Mouse (Mus musculus): Measurements from ENCODE around the gene Dlgap4.
"Not testable (repeated sequence)": the region's sequence is repeated elsewhere in the genome, so short reads cannot be mapped to it uniquely, and the experiment has no call there.

Gene Dlgap4

DNA sequence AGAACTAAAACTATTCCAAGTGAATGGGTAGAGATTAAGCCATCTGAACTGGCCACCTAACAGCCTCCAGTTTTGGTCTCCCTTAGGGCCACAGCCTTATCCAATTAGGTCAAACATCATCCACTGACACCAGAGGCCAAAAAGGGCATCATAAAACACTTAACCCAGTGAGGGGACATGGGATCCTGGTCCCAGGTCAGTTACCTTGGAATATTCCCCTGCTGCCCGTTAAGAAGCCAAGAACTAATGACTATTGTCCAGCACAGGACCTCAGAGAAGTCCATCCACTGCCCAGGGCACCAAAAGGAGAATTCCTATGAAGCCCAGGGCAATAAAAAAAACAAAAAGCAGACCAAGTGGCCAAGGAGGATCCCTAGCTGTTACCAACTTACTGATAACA lies 175.3 kb downstream of the Dlgap4 start:
- in situ Hi-C loops (cut with MboI, MseI) = loop anchor here (5.0 kb wide), 1 partner anchor 33 kb away; no protein-coding TSS in a partner anchor

DNA sequence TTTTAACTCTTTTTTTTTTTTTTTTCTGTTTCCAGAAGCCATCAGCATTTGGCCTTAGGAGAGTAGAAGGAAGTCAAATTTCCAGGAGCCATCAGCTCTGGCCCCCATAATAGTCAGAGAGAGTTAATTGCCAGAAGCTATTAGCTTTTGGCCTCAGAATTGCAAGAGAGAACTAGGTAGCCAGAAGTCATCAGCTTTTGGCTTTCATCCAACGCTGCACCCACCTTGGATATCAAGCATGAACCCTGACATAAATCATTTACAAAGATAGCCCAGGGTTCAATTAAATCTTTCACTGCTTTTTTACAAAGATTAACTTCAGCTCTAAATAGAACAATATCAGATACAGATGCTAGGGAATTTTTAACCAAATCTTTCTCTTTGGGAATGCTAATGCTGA lies 185.0 kb downstream of the Dlgap4 start:
- in situ Hi-C loops (cut with MboI, MseI) = no loop called here

DNA sequence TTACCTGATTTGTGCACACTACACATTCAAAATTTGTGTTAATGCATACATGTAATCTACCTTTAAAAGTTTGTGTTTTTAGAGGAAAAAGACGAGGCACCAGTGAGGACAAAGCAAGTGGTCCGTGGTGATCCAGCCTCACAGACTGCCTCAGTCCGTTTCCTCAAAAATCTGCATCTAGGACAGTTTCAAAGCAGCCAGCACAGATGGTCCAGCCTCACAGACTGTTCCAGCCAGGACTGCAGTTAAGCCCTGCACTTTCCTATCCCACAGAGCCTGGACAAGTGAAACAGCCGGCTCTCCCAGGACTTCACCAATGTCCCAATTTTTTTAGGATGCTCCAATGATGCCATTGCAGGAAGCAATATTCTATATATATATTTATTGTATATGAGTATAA lies 187.5 kb downstream of the Dlgap4 start:
- in situ Hi-C loops (cut with MboI, MseI) = no loop called here

DNA sequence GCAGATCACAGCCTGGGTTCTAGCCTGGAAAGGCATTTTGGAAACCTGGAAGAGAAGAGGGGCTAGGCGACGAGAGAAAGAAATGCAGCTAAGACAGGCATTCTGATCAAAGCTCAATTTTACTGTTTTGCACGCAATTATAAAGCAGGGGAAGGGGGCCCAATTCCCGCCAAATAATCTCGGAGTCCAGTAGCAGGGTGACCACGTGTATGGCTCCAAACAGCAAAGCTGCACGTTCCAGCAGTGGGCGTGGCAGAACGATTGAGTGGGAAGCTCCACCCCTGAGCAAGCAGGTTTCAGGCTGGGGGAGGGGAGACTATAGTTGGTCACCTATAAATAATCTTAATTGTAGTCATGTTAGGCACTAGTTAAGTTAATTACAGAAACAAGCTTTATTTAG lies 188.6 kb downstream of the Dlgap4 start:
- in situ Hi-C loops (cut with MboI, MseI) = not testable (repeated sequence)

DNA sequence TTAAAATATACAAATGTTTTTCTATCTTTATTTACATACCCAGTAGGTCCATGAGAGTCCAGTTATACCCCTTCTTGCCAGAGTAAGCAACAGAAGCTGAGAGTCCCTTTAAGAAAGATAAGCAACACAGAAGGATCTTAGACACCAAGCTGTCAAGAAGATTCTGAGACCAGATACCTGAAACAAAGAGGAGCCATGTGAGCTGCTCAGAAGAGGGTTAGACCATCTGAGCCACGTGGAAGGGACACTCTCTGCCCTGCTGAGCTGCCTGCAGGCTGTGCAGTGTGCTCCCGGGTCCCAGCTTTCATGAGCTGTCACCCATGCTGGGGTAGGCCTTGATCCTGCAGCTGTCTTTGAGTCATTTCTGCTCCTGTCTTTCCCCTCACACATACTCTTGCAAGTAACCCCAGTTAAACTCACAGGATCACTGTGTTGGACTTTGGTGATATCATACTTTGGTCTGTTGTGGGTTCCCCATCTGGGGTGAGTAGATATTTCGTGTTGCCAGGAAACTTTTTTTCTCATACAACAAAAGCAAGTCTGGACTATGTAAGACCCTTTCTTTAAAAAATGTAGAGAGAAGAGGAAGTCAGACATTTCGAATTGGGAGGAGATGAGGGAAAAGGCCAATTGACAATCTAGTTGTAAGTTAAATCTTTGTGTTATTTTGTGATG lies 190.3 kb downstream of the Dlgap4 start:
- in situ Hi-C loops (cut with MboI, MseI) = no loop called here

DNA sequence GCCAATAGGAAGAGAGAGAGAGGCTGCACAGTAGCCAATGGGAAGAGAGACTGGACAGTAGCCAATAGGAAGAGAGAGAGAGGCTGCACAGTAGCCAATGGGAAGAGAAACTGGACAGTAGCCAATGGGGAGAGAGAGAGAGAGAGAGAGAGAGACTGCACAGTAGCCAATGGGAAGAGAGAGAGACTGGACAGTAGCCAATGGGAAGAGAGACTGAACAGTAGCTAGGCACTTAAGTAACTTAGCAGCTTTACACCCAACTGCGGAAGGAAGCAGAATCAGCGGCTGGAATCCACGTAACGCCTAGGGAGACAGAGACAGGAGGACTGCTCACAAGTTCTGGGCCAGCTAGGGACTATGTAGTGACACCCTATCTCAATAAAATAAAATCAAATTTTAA lies 191.1 kb downstream of the Dlgap4 start:
- in situ Hi-C loops (cut with MboI, MseI) = no loop called here

DNA sequence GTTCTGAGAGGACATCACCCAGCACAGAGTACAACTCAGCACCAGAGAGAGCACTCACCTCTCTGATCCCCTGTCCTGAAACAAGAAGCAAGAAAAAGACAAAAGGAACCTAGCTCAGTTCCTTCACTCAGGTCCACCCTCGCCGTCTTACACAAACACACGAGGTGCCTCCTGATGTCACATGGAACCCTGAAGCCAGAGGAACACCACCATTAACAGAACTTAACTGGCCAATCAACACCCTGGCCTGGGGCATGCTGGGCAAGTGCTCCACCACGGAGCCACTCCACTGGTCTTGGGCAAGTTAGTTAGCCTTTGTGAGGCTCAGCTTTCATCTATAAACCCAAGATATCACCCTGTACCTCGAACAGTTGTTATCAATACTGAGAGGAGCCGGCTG lies 193.4 kb downstream of the Dlgap4 start:
- in situ Hi-C loops (cut with MboI, MseI) = no loop called here

DNA sequence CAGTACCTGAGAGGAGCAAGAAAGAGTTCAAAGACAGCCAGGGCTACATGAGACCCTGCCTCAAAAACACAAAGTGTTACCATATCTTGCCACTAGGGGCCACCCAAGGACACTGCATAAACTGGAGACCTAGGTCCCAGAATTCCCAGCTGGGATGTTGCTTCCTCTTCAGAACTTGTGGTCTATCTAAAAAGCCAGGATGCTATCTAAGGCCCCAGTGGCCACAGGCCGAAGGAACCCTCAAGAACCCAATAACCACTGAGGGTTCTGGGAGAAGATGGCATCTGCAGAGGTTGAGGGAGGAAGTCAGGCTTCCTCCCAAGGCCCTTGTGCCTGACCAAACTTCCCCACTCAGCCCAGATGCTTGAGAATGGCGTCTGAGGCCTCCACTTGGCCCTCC lies 196.1 kb downstream of the Dlgap4 start:
- in situ Hi-C loops (cut with MboI, MseI) = no loop called here

DNA sequence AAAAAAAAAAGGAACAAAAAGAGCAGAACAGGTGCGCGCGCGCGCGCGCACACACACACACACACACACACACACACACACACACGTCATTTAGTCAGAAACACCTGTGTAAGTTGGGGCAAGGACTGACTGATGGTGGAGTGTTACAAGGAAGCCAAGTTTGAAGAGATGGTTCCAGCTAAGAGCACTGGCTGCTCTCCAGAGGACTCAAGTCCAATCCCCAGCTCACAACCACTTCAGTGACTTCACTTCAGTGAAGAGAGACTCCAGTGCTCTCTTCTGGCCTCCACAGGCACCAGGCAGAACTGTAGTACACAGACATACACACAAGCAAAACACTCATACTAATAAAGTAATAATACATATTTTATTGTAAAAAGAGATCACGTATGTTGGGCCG lies 197.2 kb downstream of the Dlgap4 start:
- in situ Hi-C loops (cut with MboI, MseI) = no loop called here

DNA sequence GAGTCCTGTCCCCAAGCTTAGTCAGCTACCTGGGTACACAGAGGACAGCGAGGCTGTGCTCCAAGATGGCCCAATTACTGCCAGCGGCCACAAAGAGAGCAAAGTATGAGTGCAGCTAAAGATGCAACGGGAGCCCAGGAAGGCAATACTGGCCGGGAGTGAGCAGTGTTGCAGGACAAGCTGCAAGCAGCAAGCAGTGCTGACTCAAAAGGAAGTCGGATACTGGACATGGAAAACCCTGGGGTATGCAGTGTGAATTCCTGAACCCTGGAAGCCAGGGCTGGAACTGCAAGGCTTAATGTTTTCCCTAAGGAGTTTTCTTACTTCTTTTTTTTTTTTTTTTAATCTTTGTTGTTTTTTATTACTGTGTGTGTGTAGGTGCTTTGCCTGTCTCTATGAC lies 198.1 kb downstream of the Dlgap4 start:
- in situ Hi-C loops (cut with MboI, MseI) = no loop called here
